Mouse (Mus musculus) liver, embryonic 12.5 days (tissue): Measurements from ENCODE around the gene Col18a1. TPM values are rescaled to one million over a fixed set of nuclear protein-coding genes. Genes with fewer than 3 reads are reported as not detected.

ENCODE experiments used
- ATAC-seq: fragments of 200-750 bp; cut with Nextera tagmentation; 2 replicates; pipeline ENCODE4 v1.8.0; 2017; ENCODE audit warnings: moderate number of reproducible peaks, mild to moderate bottlenecking, moderate library complexity
- H3K27ac ChIP-seq: fragments of 300-500 bp; sonication (generic); 2 replicates; pipeline ENCODE4 v1.5.1; 2016; ENCODE audit warnings: mild to moderate bottlenecking
- H3K27me3 ChIP-seq: fragments of 300-500 bp; sonication (generic); replicated peaks from 2 replicates; pipeline ENCODE4 v1.6.1; 2016; ENCODE audit warnings: mild to moderate bottlenecking, moderate library complexity
- H3K36me3 ChIP-seq: fragments of 300-500 bp; sonication (generic); 2 replicates; pipeline ENCODE4 v1.6.1; 2016; ENCODE audit warnings: mild to moderate bottlenecking, moderate library complexity
- H3K4me1 ChIP-seq: fragments of 300-500 bp; sonication (generic); 2 replicates; pipeline ENCODE4 v1.6.1; 2016
- H3K4me2 ChIP-seq: fragments of 300-500 bp; sonication (generic); 2 replicates; pipeline ENCODE4 v1.6.1; 2016; ENCODE audit warnings: mild to moderate bottlenecking, moderate library complexity
- H3K4me3 ChIP-seq: fragments of 300-500 bp; sonication (generic); 2 replicates; pipeline ENCODE4 v1.5.1; 2016; ENCODE audit warnings: mild to moderate bottlenecking, moderate library complexity
- H3K9ac ChIP-seq: fragments of 300-500 bp; sonication (generic); 2 replicates; pipeline ENCODE4 v1.6.1; 2016; ENCODE audit warnings: mild to moderate bottlenecking, moderate library complexity
- H3K9me3 ChIP-seq: fragments of 300-500 bp; sonication (generic); replicated peaks from 2 replicates; pipeline ENCODE4 v1.6.1; 2016; ENCODE audit warnings: mild to moderate bottlenecking, moderate library complexity
- WGBS: fragments of 180-500 bp; shearing (Covaris S2); methylation state at CpG from one replicate; pipeline ENCODE4 v1.1.7; 2016; ENCODE audit not compliant: insufficient replicate concordance; 5-methylcytosine and 5-hydroxymethylcytosine counted together
- polyA plus RNA-seq: library from polyadenylated mRNA; unstranded; fragments of >200 nt; fragmentation: Nextera tagmentation; extraction: Ambion mirVana; gene quantifications from 2 replicates; pipeline ENCODE4 v1.2.1, GENCODE M21; 2016

Col18a1 gene
- polyA plus RNA-seq: 38.3 and 42.4 TPM in 2 replicates

DNA sequence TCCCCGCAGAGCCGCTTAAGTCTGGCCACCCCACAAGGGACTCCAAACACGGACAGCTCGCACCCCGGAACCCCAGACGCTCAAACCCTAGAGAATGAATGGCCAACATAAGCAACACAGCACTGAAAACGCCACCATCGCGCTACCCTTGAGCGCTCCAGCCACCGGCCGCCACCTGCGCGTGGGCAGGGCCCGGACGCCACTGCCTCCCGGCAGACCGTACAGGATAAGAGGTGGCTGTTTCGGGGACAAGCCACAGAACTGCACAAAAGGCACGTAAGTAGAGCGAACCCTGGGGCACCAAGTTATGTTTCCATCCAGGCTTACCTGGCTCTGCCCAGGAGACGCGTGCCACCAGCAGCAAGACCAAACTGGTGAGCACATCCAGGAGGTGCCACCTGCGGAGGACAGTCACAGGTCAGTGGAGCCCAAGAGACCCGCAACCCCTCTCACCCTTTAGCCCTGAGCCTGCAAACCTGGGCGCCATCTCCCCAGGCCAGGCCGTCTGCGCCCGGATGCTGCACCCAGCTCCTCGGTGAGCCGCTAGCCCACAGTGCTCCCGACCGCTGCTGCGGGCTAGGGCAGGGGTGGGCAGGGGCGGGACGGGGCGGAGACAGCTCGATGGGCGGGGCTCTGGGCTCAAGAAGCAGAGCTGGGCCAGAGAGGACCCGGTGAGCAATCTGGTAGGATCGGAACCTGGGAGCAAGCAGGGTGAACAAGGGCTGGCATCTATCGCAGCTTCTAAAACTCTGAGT, at the start of gene Col18a1:
Col18a1 (minus strand) TSS at position 586 of the 755 bp plus-strand sequence.
- H3K27ac ChIP-seq: no peak within 1 kb of the TSS
- H3K9ac ChIP-seq: peak within 1 kb of the TSS; percentile 49
- H3K4me3 ChIP-seq: peak within 1 kb of the TSS; percentile 56
- ATAC-seq: peak; percentile 66
- H3K4me2 ChIP-seq: peak within 1 kb of the TSS; percentile 85
- no peaks in the 10 kb centered on the region for H3K9me3 ChIP-seq
- WGBS: 1% methylated on average over 42 of the region's 42 CpGs
- peaks cover 44% of the 10 kb centered on the region for H3K4me1 ChIP-seq
- peaks cover 62% of the 10 kb centered on the region for H3K27me3 ChIP-seq
- H3K36me3 ChIP-seq: no peaks in the 10 kb centered on the region

DNA sequence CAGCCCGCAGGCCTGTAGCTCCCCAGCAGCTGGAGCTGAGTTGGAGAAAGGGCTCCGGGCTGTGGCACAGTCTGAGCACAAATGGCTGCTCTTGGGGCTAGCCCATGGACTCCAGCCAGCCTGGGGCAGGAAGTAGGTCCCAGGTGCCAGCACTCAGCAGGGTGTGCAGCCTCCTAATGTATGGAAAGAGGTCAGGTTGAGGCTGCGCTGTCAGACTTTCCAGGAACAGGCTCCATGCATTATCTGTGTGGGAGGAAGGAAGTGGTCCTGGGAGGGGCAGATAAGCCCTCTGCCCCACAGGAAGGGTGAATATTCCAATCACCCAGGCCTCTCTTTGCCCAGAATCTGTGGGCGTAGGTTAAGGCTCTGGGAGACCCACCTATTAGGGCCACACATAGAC, 49.3 kb upstream of the Col18a1 start:
- H3K4me1 ChIP-seq: peaks cover 98% of the 10 kb centered on the region
- H3K4me2 ChIP-seq: peak overlapping the region; percentile 20
- WGBS: 25% methylated on average over 4 of the region's 4 CpGs
- no peaks in the 10 kb centered on the region for H3K9me3 ChIP-seq
- H3K36me3 ChIP-seq: no peaks in the 10 kb centered on the region
- peak; percentile 48 for ATAC-seq
- H3K27ac ChIP-seq: peak overlapping the region; percentile 75
- H3K9ac ChIP-seq: peak overlapping the region; percentile 30; the same call in 1 of the 2 replicates
- no peaks in the 10 kb centered on the region for H3K27me3 ChIP-seq
- H3K4me3 ChIP-seq: no peak overlapping the region

DNA sequence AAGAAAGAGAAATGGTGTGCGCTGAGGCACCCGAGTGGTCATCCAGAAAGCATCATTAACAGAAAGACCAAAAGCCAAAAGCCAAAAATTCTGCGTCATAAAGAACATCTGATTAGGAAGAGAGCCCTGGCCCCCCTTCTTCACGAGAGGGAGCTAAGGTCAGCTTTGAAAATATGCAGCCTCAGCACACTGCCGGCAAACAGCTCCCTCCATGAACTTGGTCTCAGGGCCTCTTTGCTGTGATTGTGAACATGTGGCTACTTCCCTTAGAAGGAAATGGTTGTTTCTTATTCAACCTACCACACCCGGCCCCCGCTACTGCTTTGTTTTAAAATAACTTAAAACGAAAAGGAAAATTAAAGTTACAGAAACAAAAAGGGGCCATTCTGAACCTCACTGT, 48.2 kb upstream of the Col18a1 start:
- Histone ChIP-seq H3K27ac (0 out of 2 replicates have a peak overlapping the region, but pooled peaks have one; percentile 2), H3K9ac (no peak overlapping the region), H3K27me3 (no peaks in the 10 kb centered on the region), H3K36me3 (no peaks in the 10 kb centered on the region), H3K9me3 (no peaks in the 10 kb centered on the region), H3K4me2 (no peak overlapping the region), H3K4me1 (peaks cover 97% of the 10 kb centered on the region), H3K4me3 (no peak overlapping the region)
- no peak for ATAC-seq
- WGBS: 53% methylated on average over 8 of the region's 8 CpGs

DNA sequence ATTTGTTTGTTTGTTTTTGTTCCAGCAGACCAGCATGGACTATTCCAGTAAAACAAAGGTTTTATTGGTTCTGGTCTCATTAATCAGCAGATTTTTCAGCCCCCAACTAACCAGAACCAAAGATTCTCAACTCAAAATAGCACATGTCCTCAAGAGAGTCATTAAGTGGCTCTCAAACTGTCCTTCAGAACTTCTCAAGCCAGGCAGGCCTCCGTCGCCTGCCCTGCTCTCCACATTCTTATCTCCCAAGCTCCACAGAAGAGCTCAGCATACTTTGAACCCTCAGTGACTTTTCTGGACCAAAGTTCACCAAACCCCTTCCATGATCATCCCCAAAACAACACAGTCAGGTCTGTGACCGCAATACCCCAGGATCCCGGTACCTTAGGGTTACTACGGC, 47.1 kb upstream of the Col18a1 start:
- Histone ChIP-seq H3K36me3 (no peaks in the 10 kb centered on the region), H3K9ac (0 out of 2 replicates have a peak overlapping the region, but pooled peaks have one; percentile 7), H3K9me3 (no peaks in the 10 kb centered on the region), H3K27ac (peak overlapping the region; percentile 97), H3K27me3 (no peaks in the 10 kb centered on the region), H3K4me2 (no peak overlapping the region), H3K4me1 (peaks cover 95% of the 10 kb centered on the region), H3K4me3 (no peak overlapping the region)
- WGBS: 73% methylated on average over 5 of the region's 5 CpGs
- ATAC-seq: no peak

DNA sequence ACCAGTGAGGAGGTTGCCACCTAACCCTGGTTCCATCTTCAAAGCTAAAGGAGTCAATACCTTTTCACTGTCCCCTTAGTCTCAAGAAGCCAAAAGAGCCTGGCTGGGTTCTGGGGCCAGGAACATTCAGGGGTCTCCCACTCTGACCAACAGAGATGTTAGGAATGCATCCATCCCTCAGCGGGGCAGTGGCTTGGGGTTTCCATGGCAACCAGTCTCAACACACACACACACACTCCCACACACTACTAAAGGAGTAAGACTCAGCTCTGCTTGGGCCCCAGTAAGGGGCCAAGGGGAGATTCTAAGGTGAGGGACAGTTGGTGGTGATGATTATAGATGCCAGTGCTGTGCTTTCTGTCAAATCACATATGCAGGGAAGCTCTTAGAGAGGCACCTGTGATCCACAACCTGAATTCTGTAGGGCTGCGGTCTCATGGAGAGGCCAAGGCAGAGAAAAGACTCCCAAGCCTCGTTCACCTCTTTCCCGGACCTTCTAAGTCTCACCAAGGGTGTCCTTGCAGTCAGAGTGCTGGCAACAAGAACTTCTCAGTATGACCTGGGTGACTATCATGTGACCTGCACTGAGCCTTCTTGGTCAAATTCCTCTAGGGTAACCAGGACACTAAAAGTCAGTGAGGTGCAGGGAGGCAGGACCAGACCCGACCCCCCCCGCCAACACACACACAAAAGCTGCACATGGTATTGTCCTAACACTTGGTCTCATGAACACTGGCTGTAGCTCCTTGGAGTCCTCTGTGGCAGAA, 46.2 kb upstream of the Col18a1 start:
- no peaks in the 10 kb centered on the region for H3K9me3 ChIP-seq
- H3K4me1 ChIP-seq: peaks cover 87% of the 10 kb centered on the region
- peak overlapping the region; percentile 33; the same call in 1 of the 2 replicates for H3K4me3 ChIP-seq
- H3K27me3 ChIP-seq: no peaks in the 10 kb centered on the region
- H3K9ac ChIP-seq: peak overlapping the region; percentile 65
- H3K4me2 ChIP-seq: peak overlapping the region; percentile 65
- ATAC-seq: no peak
- WGBS: 86% methylated on average over 6 of the region's 6 CpGs
- H3K36me3 ChIP-seq: no peaks in the 10 kb centered on the region
- H3K27ac ChIP-seq: peak overlapping the region; percentile 97

DNA sequence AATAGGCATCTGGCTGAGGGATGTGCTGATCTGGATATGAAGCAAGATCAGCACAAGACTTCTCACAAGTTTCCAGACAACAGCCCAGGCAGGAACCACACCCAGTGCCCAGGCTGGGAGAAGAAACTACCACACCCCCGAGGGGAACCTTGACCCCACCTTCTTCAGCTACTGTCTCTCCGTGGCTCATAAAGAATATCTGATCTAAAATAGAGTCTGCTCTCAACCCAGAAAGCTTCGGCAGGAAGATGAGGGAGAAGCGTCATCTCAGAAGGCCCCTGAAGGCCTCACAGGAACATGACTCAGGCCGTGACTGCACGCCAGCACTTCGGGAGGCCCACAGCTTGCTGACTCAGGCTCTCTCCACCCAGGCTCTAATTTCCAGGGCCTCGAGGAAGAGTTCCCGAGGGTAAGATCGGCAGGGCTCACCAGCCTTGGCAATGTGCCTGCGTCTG, 44.8 kb upstream of the Col18a1 start:
- peak; percentile 88 for ATAC-seq
- Histone ChIP-seq H3K36me3 (no peaks in the 10 kb centered on the region), H3K27me3 (no peaks in the 10 kb centered on the region), H3K27ac (peak overlapping the region; percentile 97), H3K4me3 (peak overlapping the region; percentile 33), H3K4me1 (peaks cover 87% of the 10 kb centered on the region), H3K9ac (peak overlapping the region; percentile 65), H3K9me3 (no peaks in the 10 kb centered on the region), H3K4me2 (peak overlapping the region; percentile 65)
- WGBS: 11% methylated on average over 11 of the region's 11 CpGs

DNA sequence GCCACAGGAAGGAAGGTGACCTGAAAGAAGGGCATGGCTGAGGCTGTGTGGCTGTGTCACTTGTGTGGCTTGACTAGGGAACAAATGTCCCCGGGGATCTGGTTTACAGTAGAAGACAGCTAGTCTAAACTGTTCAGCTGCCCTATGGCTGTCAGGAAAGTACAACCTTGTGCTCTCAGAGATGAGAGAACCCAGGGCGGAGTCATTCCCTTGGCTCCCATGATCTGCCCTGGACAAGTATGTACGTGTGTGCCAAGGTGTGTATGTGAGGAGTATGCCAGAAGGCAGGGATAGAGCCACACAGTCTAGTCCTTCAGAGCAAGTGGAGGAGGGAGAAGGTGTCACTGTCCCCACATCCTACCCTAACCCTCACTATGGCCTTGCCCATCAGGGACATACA, 44.3 kb upstream of the Col18a1 start:
- WGBS: 71% methylated on average over 3 of the region's 3 CpGs
- H3K4me1 ChIP-seq: peaks cover 82% of the 10 kb centered on the region
- peak overlapping the region; percentile 65 for H3K4me2 ChIP-seq
- H3K27me3 ChIP-seq: no peaks in the 10 kb centered on the region
- ATAC-seq: no peak; the same call in none of the 2 replicates
- H3K27ac ChIP-seq: peak overlapping the region; percentile 97
- peak overlapping the region; percentile 33 for H3K4me3 ChIP-seq
- H3K9me3 ChIP-seq: no peaks in the 10 kb centered on the region
- no peaks in the 10 kb centered on the region for H3K36me3 ChIP-seq
- H3K9ac ChIP-seq: peak overlapping the region; percentile 65

DNA sequence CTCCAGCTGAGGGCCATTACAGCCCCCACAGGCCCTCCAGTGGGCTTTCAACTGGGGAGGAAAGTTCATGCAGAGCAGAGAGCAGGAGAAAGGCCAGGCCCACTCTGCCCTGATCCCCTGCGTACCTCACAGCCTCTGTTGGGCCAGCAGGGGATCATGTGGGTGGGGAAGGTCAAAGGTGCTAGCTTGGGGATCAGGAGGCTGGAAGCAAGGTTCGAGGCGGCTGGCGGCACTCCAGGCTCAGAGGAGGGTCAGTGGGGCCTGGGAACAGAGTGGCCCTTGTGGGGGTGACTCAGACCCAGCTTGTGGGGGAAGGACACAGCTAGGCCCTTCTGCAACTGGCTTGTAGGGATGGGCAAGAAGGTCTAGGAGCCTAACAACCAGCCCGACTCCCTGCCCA, 42.9 kb upstream of the Col18a1 start:
- H3K9me3 ChIP-seq: no peaks in the 10 kb centered on the region
- ATAC-seq: no peak
- no peak overlapping the region for H3K4me3 ChIP-seq
- no peaks in the 10 kb centered on the region for H3K36me3 ChIP-seq
- H3K4me2 ChIP-seq: no peak overlapping the region
- no peak overlapping the region for H3K9ac ChIP-seq
- peaks cover 68% of the 10 kb centered on the region for H3K4me1 ChIP-seq
- H3K27me3 ChIP-seq: no peaks in the 10 kb centered on the region
- WGBS: 76% methylated on average over 5 of the region's 5 CpGs
- H3K27ac ChIP-seq: 0 out of 2 replicates have a peak overlapping the region, but pooled peaks have one; percentile 20

DNA sequence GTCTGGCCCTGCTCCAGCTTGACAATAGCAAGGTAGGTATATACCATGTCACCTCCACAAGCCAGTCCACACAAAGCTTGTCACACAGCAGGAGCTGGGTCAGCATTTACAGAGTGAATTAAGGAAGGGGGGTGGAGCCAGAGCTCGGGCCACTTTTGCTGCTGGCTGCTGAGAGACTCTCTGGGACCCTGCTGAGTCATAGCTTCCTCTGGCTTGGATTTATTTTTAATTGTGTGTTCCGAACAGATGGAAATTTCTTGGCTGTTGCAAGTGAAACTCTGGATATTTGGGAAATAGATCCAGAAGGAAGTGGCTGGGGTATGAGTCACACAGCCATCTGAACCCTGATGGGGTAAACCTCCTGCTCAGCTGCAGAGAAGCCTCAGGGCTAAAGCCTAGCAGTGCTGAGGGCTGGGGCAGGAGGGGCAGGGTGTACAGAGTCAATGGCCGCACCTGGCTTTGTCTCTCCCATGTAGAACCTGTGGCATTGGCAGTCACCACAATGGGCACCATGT, 40.3 kb upstream of the Col18a1 start:
- ATAC-seq: no peak
- H3K4me1 ChIP-seq: peaks cover 42% of the 10 kb centered on the region
- peak overlapping the region; percentile 27; the same call in 1 of the 2 replicates for H3K27ac ChIP-seq

DNA sequence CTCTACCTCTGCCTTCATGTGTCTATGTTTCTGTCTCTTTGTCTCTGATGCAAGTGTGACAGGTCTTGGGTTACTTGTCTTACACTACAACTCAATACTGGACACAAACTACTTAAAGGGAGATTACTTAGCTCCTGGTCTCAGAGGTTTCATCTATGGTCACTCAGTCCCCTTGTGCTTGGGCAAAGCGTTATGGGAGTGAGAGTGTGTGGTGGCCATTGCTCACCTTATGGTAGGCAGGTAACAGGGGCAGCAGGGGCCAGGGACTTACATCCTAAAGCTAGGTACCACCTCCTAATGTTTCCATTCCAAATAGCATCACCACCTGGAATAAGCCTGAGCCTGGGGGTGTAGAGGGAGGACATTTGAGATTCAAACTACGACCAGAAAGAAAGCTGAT, 39.8 kb upstream of the Col18a1 start:
- peak overlapping the region; percentile 4; the same call in 1 of the 2 replicates for H3K27ac ChIP-seq
- H3K4me2 ChIP-seq: no peak overlapping the region
- no peak overlapping the region for H3K9ac ChIP-seq
- no peaks in the 10 kb centered on the region for H3K36me3 ChIP-seq
- H3K9me3 ChIP-seq: no peaks in the 10 kb centered on the region
- peaks cover 37% of the 10 kb centered on the region for H3K4me1 ChIP-seq
- no peaks in the 10 kb centered on the region for H3K27me3 ChIP-seq
- 73% methylated on average over 2 of the region's 2 CpGs for WGBS
- ATAC-seq: no peak
- H3K4me3 ChIP-seq: no peak overlapping the region

More for the DNA sequence above, 40.3 kb upstream of the Col18a1 start:
- no peaks in the 10 kb centered on the region for H3K36me3 ChIP-seq
- no peaks in the 10 kb centered on the region for H3K9me3 ChIP-seq
- H3K4me2 ChIP-seq: no peak overlapping the region
- H3K4me3 ChIP-seq: no peak overlapping the region
- 32% methylated on average over 3 of the region's 3 CpGs for WGBS
- no peaks in the 10 kb centered on the region for H3K27me3 ChIP-seq
- no peak overlapping the region for H3K9ac ChIP-seq

DNA sequence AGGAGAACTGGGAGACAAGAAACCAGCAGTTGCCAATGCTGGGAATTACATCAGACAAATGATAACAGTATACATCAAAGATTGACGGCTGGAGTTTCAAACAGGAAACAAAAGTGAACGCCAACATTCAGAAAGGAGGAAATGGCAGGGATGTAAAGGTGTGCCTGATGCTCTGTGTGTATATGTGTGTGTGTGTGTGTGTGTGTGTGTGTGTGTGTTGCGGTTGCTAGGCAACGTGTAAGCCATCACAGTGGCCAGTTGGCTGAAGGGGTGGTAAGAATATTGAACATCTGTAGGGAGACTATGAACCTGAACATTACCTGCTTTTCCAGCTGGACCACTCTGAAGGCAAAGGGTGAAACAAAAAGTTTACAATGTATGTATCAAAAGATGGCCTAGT, 37.6 kb upstream of the Col18a1 start:
- Histone ChIP-seq H3K27me3 (0 out of 2 replicates have a peak, but pooled peaks cover 6% of the 10 kb centered on the region), H3K4me1 (peaks cover 16% of the 10 kb centered on the region), H3K4me2 (no peak overlapping the region), H3K27ac (no peak overlapping the region), H3K9me3 (no peaks in the 10 kb centered on the region), H3K4me3 (no peak overlapping the region), H3K9ac (no peak overlapping the region), H3K36me3 (no peaks in the 10 kb centered on the region)
- ATAC-seq: no peak
- 60% methylated on average over 4 of the region's 4 CpGs for WGBS
